Mouse (Mus musculus) adrenal gland, postnatal 10 days (tissue): ENCODE data around the gene Col4a3. TPM values are rescaled to one million over a fixed set of nuclear protein-coding genes. Genes with fewer than 3 reads are reported as not detected.

Experiments
- DNase-seq: peaks from one replicate; pipeline ENCODE4 v3.0.0; 2021; ENCODE audit warnings: mixed read lengths
- total RNA-seq, 2 experiments: library from RNA; stranded (reverse); gene quantifications; 2 replicates each; pipeline ENCODE4 v1.2.3; 2021

The Col4a3 gene
- total RNA-seq, 2 experiments from 2014 or later = 2.0 to 2.1 TPM

- DNase-seq = no peak
These were observed 19.1 kb downstream of the Col4a3 start for GRCm38 (mm10) chr1:82605856-82606255.

GRCm38 (mm10) chr1:82608646-82609262, 22.0 kb downstream of the Col4a3 start:
- DNase-seq = no peak

- no peak for DNase-seq
These were observed 25.4 kb downstream of the Col4a3 start for GRCm38 (mm10) chr1:82612061-82612660.

- no peak for DNase-seq
These were observed 31.3 kb downstream of the Col4a3 start for GRCm38 (mm10) chr1:82618001-82618400.

GRCm38 (mm10) chr1:82618592-82618991, 31.9 kb downstream of the Col4a3 start:
- DNase-seq = no peak

GRCm38 (mm10) chr1:82619981-82620380, 33.3 kb downstream of the Col4a3 start:
- no peak for DNase-seq

- DNase-seq = no peak
These were observed 38.2 kb downstream of the Col4a3 start for GRCm38 (mm10) chr1:82624934-82625333.

GRCm38 (mm10) chr1:82625474-82625873, 38.8 kb downstream of the Col4a3 start:
- no peak for DNase-seq

GRCm38 (mm10) chr1:82627652-82628051, 40.9 kb downstream of the Col4a3 start:
- no peak for DNase-seq

- DNase-seq = no peak
These were observed 42.8 kb downstream of the Col4a3 start for GRCm38 (mm10) chr1:82629495-82629894.

GRCm38 (mm10) chr1:82631169-82631792, 44.6 kb downstream of the Col4a3 start:
- no peak for DNase-seq

GRCm38 (mm10) chr1:82634545-82635253, 48.0 kb downstream of the Col4a3 start:
- peak; percentile 83 for DNase-seq

- DNase-seq = no peak
These were observed 48.5 kb downstream of the Col4a3 start for GRCm38 (mm10) chr1:82635254-82635620.

- peak; percentile 37 for DNase-seq
These were observed 49.6 kb downstream of the Col4a3 start for GRCm38 (mm10) chr1:82636321-82636720.

GRCm38 (mm10) chr1:82637414-82637813, 50.7 kb downstream of the Col4a3 start:
- DNase-seq = no peak

GRCm38 (mm10) chr1:82638428-82638827, 51.7 kb downstream of the Col4a3 start:
- DNase-seq = no peak

- peak; percentile 90 for DNase-seq
These were observed 54.7 kb downstream of the Col4a3 start for GRCm38 (mm10) chr1:82641316-82641987.

GRCm38 (mm10) chr1:82647989-82648388, 61.3 kb downstream of the Col4a3 start:
- DNase-seq = no peak

GRCm38 (mm10) chr1:82650868-82651267, 64.1 kb downstream of the Col4a3 start:
- DNase-seq = no peak

GRCm38 (mm10) chr1:82654046-82654445, 67.3 kb downstream of the Col4a3 start:
- no peak for DNase-seq

GRCm38 (mm10) chr1:82656452-82656851, 69.7 kb downstream of the Col4a3 start:
- no peak for DNase-seq

GRCm38 (mm10) chr1:82662269-82662668, 75.5 kb downstream of the Col4a3 start:
- no peak for DNase-seq

GRCm38 (mm10) chr1:82663522-82663921, 76.8 kb downstream of the Col4a3 start:
- DNase-seq = no peak
